8 mouse cellular contexts compared by ENCODE assay signal in the genomic region with DNA sequence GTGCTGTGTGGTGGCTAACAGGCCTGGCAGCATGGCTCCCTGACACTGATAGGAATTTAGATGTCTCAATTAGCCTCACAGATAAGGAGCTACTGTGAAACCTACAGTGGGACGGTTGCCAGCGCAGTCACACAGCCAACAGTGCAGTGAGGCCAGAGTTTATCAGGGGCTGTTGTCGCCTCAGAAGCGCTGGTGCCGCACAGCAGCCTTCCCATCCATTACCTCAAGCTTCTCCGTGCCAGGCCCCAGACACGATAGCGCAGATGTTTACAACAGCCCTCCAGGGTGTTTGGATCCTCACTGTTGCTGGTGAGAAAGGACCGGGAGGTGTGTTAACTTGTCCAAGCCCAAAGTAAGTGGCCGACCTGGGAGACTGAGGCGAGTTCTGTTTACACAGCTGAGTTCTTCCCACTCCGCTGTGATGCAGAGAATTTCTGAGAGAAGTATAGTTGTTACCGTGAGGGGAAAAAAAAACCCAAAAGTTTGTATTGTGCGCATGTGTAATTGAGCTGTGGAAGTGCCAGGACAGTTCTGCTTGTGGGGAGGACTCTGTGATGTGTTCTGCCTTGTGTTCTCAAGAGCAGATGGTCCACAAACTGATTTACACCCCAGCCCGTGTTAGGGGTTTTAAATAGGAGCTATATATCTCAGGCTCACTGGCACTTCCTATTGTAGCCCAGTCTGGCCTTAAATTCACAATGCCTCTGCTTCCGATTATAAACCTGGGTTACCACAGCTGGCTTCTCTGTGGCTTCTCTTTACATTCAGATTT. TPM values are rescaled to one million over a fixed set of nuclear protein-coding genes. Genes with fewer than 3 reads are reported as not detected.
A peak's percentile ranks its signal among the peaks of the same experiment; 100 is the strongest.
DNase-seq lines count a peak whose midpoint lies in the region.

No protein-coding gene starts in this region.

- DNase-seq in adrenal gland, postnatal 25 days: peak; percentile 8
- no peak for DNase-seq in adrenal gland, postnatal 4 days (ENCODE audit: low spot score in 2 of 2)
- DNase-seq in right cerebral cortex, postnatal 4 days: peak; percentile 9
- no peak for DNase-seq in right cerebral cortex, postnatal 25 days
- peak; percentile 68 for DNase-seq in layer of hippocampus, adult 9-11 months
- DNase-seq in telencephalon, adult 2 months (ENCODE audit: low read depth, low spot score): peak; percentile 53
- DNase-seq in cerebellum, postnatal 4 days (ENCODE audit: low spot score in 2 of 2): no peak
- DNase-seq in thymus, postnatal 0 days (ENCODE audit: low spot score): no peak

RNA-seq across cellular contexts. Expression of a gene that starts 23.7 kb away (rescaled TPM):
- 71.6 and 76.0 TPM in 2 replicates for total RNA-seq in adrenal gland, postnatal 25 days (2021)
- total RNA-seq in adrenal gland, postnatal 4 days (2021): 10 to 100 TPM; 48.8 to 57.3 TPM
- 9.8 and 14.5 TPM in 2 replicates for polyA plus RNA-seq in thymus, postnatal 0 days (2015; fragmentation: Nextera tagmentation; extraction: Ambion mirVana)

RNA-seq across cellular contexts. Expression of a gene that starts 26.2 kb away (rescaled TPM):
- total RNA-seq in adrenal gland, postnatal 25 days (2021): 0.91 and 1.4 TPM in 2 replicates
- total RNA-seq in adrenal gland, postnatal 4 days (2021): 1 to 10 TPM; 2.7 to 3.6 TPM
- polyA plus RNA-seq in thymus, postnatal 0 days (2015; fragmentation: Nextera tagmentation; extraction: Ambion mirVana): 0.36 and 0.81 TPM in 2 replicates

RNA-seq across cellular contexts. Expression of a gene that starts 28.6 kb away (rescaled TPM):
- total RNA-seq in adrenal gland, postnatal 25 days (2021): 29.5 and 35.1 TPM in 2 replicates
- total RNA-seq in adrenal gland, postnatal 4 days (2021): 10 to 100 TPM; 44.0 to 44.6 TPM
- polyA plus RNA-seq in thymus, postnatal 0 days (2015; fragmentation: Nextera tagmentation; extraction: Ambion mirVana): 72.2 and 75.3 TPM in 2 replicates

RNA-seq across cellular contexts. Expression of a gene that starts 58.2 kb away (rescaled TPM):
- total RNA-seq in adrenal gland, postnatal 25 days (2021): 3.5 and 4.7 TPM in 2 replicates
- total RNA-seq in adrenal gland, postnatal 4 days (2021): 10 to 100 TPM in 1 of 2 experiments, 1 to 10 TPM in 1; 9.4 to 10.0 TPM
- polyA plus RNA-seq in thymus, postnatal 0 days (2015; fragmentation: Nextera tagmentation; extraction: Ambion mirVana): 21.7 and 23.7 TPM in 2 replicates

Comparison
In these comparisons a context has a peak if more than half of its experiments do, and no peak if none do; other contexts are left out.
1. DNase-seq: peak in adrenal gland, postnatal 25 days (single experiment), right cerebral cortex, postnatal 4 days (single experiment), layer of hippocampus, adult 9-11 months (single experiment) and telencephalon, adult 2 months (single experiment); none in adrenal gland, postnatal 4 days (0 of 2), right cerebral cortex, postnatal 25 days (single experiment), cerebellum, postnatal 4 days (0 of 2) and thymus, postnatal 0 days (single experiment).